Mouse (Mus musculus) CH12.LX (cell line): Measurements from ENCODE around the gene Wbp1l. TPM values are rescaled to one million over a fixed set of nuclear protein-coding genes. Genes with fewer than 3 reads are reported as not detected.

Experiments
- DNase-seq: peaks from one replicate; pipeline ENCODE4 v3.0.0-alpha.2; 2013; ENCODE audit errors: extremely low read depth
- H3K27ac ChIP-seq: 2 replicates; pipeline ENCODE4 v1.5.1; 2012; ENCODE audit warnings: low read depth, mild to moderate bottlenecking, control low read depth, moderate library complexity; ENCODE audit not compliant: insufficient read depth
- H3K27me3 ChIP-seq: replicated peaks from 2 replicates; pipeline ENCODE3; 2012; ENCODE audit warnings: inconsistent platforms
- H3K36me3 ChIP-seq, 2 experiments: replicated peaks in 1 of 2; 2 replicates each; pipeline versions ENCODE3 to v1.6.1; 2012; ENCODE audit warnings: inconsistent platforms in 1 of 2, low read length in 1 of 2, mild to moderate bottlenecking in 1 of 2, mixed read lengths in 1 of 2, moderate library complexity in 1 of 2; ENCODE audit not compliant: control insufficient read depth in 1 of 2, insufficient read depth in 1 of 2
- H3K4me1 ChIP-seq, 2 experiments: 2 replicates each; pipeline ENCODE4 v1.6.1; 2012; ENCODE audit warnings: inconsistent platforms in 1 of 2, moderate library complexity in 1 of 2; ENCODE audit not compliant: insufficient read depth in 2 of 2, control insufficient read depth in 1 of 2
- H3K4me2 ChIP-seq: 2 replicates; pipeline ENCODE4 v1.6.1; 2012; ENCODE audit warnings: low read depth, mild to moderate bottlenecking, control low read depth; ENCODE audit not compliant: poor library complexity, insufficient read depth, severe bottlenecking
- H3K4me3 ChIP-seq, 3 experiments: fragments of 150-350 bp in 1 of 3; sonication (generic) in 1 of 3; replicated peaks in 1 of 3; 2 replicates each; pipeline versions ENCODE3 to v1.5.1; 2011 to 2012; ENCODE audit warnings: low read depth in 2 of 3, low read length in 2 of 3, mild to moderate bottlenecking in 2 of 3, moderate library complexity in 2 of 3, control low read depth in 1 of 3, improper control_type of control experiment in 1 of 3, inconsistent platforms in 1 of 3, mixed read lengths in 1 of 3; ENCODE audit not compliant: poor library complexity in 1 of 3
- H3K79me2 ChIP-seq: replicated peaks from 2 replicates; pipeline ENCODE4 v1.6.1; 2012; ENCODE audit warnings: mild to moderate bottlenecking, moderate library complexity; ENCODE audit not compliant: control insufficient read depth, poor library complexity, insufficient read depth, severe bottlenecking; ENCODE audit errors: extremely low read depth
- H3K9ac ChIP-seq: 2 replicates; pipeline ENCODE4 v1.6.1; 2012; ENCODE audit warnings: low read depth, mild to moderate bottlenecking, control low read depth, moderate library complexity; ENCODE audit not compliant: insufficient read depth
- H3K9me3 ChIP-seq: replicated peaks from 2 replicates; pipeline ENCODE3; 2012; ENCODE audit warnings: low read length, inconsistent platforms, mixed read lengths
- BHLHE40 ChIP-seq: IDR thresholded peaks from 2 replicates; pipeline ENCODE4 v1.6.1; 2011; ENCODE audit warnings: mild to moderate bottlenecking, low read depth, low read length, improper control_type of control experiment
- CHD2 ChIP-seq: IDR thresholded peaks from 2 replicates; pipeline ENCODE4 v1.6.1; 2011; ENCODE audit warnings: low read length, improper control_type of control experiment
- CTCF ChIP-seq, 2 experiments: IDR thresholded peaks in 1 of 2; conservative IDR thresholded peaks in 1 of 2; 2 replicates each; pipeline ENCODE4 v1.5.1; 2011 to 2012; ENCODE audit warnings: low read depth in 2 of 2, low read length in 2 of 2, improper control_type of control experiment in 1 of 2, inconsistent platforms in 1 of 2, mild to moderate bottlenecking in 1 of 2, moderate library complexity in 1 of 2
- E2F4 ChIP-seq: IDR thresholded peaks from 2 replicates; pipeline ENCODE4 v1.6.1; 2011; ENCODE audit warnings: low read depth, low read length, improper control_type of control experiment; ENCODE audit not compliant: insufficient replicate concordance
- ELF1 ChIP-seq: IDR thresholded peaks from 2 replicates; pipeline ENCODE4 v1.6.1; 2014; ENCODE audit warnings: low read depth, mild to moderate bottlenecking, inconsistent platforms, low read length, improper control_type of control experiment
- EP300 ChIP-seq: IDR thresholded peaks from 2 replicates; pipeline ENCODE4 v1.6.1; 2011; ENCODE audit warnings: low read length, improper control_type of control experiment
- ETS1 ChIP-seq: conservative IDR thresholded peaks from 2 replicates; pipeline ENCODE4 v1.6.1; 2012; ENCODE audit warnings: low read depth, mild to moderate bottlenecking, inconsistent platforms, low read length, improper control_type of control experiment, moderate library complexity
- GABPA ChIP-seq: IDR thresholded peaks from 2 replicates; pipeline ENCODE4 v1.6.1; 2012; ENCODE audit warnings: low read depth, low read length, improper control_type of control experiment, inconsistent platforms; ENCODE audit not compliant: insufficient replicate concordance
- HCFC1 ChIP-seq: IDR thresholded peaks from 2 replicates; pipeline ENCODE4 v1.6.1; 2012; ENCODE audit warnings: low read depth, mild to moderate bottlenecking, inconsistent platforms, low read length, improper control_type of control experiment
- IRF4 ChIP-seq: IDR thresholded peaks from 2 replicates; pipeline ENCODE4 v1.6.1; 2014; ENCODE audit warnings: low read depth, mild to moderate bottlenecking, inconsistent platforms, low read length, improper control_type of control experiment
- JUND ChIP-seq: conservative IDR thresholded peaks from 2 replicates; pipeline ENCODE4 v1.6.1; 2011; ENCODE audit warnings: low read depth, low read length, improper control_type of control experiment
- KAT2A ChIP-seq: IDR thresholded peaks from 2 replicates; pipeline ENCODE4 v1.6.1; 2012; ENCODE audit warnings: low read length, improper control_type of control experiment, inconsistent platforms; ENCODE audit not compliant: insufficient replicate concordance
- MAFK ChIP-seq: IDR thresholded peaks from 2 replicates; pipeline ENCODE4 v1.6.1; 2011; ENCODE audit warnings: low read length, improper control_type of control experiment; ENCODE audit not compliant: insufficient replicate concordance
- MAX ChIP-seq: IDR thresholded peaks from 2 replicates; pipeline ENCODE4 v1.6.1; 2011; ENCODE audit warnings: low read length, improper control_type of control experiment
- MAZ ChIP-seq: IDR thresholded peaks from 2 replicates; pipeline ENCODE4 v1.6.1; 2012; ENCODE audit warnings: low read depth, mild to moderate bottlenecking, inconsistent platforms, low read length, improper control_type of control experiment, moderate library complexity
- MEF2A ChIP-seq: IDR thresholded peaks from 2 replicates; pipeline ENCODE4 v1.6.1; 2014; ENCODE audit warnings: low read depth, mild to moderate bottlenecking, inconsistent platforms, low read length, improper control_type of control experiment, borderline replicate concordance
- MYC ChIP-seq: IDR thresholded peaks from 2 replicates; pipeline ENCODE4 v1.6.1; 2011; ENCODE audit warnings: low read depth, mild to moderate bottlenecking, improper control_type of control experiment, low read length
- NELFE ChIP-seq: IDR thresholded peaks from 2 replicates; pipeline ENCODE4 v1.6.1; 2011; ENCODE audit warnings: low read depth, low read length, improper control_type of control experiment
- NRF1 ChIP-seq: IDR thresholded peaks from 2 replicates; pipeline ENCODE4 v1.6.1; 2014; ENCODE audit warnings: low read depth, mild to moderate bottlenecking, inconsistent platforms, low read length, improper control_type of control experiment, moderate library complexity
- PAX5 ChIP-seq: IDR thresholded peaks from 2 replicates; pipeline ENCODE4 v1.6.1; 2012; ENCODE audit warnings: low read length, inconsistent platforms, mixed read lengths
- POLR2A ChIP-seq: IDR thresholded peaks from 2 replicates; pipeline ENCODE4 v1.6.1; 2011; ENCODE audit warnings: low read depth, mild to moderate bottlenecking, improper control_type of control experiment, low read length
- POLR2AphosphoS2 ChIP-seq: IDR thresholded peaks from 2 replicates; pipeline ENCODE4 v1.6.1; 2011; ENCODE audit warnings: low read depth, low read length, improper control_type of control experiment
- RAD21 ChIP-seq: IDR thresholded peaks from 2 replicates; pipeline ENCODE4 v1.6.1; 2011; ENCODE audit warnings: low read depth, mild to moderate bottlenecking, low read length, improper control_type of control experiment, moderate library complexity
- RCOR1 ChIP-seq: conservative IDR thresholded peaks from 2 replicates; pipeline ENCODE4 v1.6.1; 2012; ENCODE audit warnings: low read depth, mild to moderate bottlenecking, inconsistent platforms, low read length, improper control_type of control experiment
- TBP ChIP-seq: conservative IDR thresholded peaks from 2 replicates; pipeline ENCODE4 v1.6.1; 2011; ENCODE audit warnings: low read depth, low read length, improper control_type of control experiment
- TCF12 ChIP-seq: IDR thresholded peaks from 2 replicates; pipeline ENCODE4 v1.6.1; 2014; ENCODE audit warnings: low read depth, mild to moderate bottlenecking, inconsistent platforms, low read length, improper control_type of control experiment
- UBTF ChIP-seq: IDR thresholded peaks from 2 replicates; pipeline ENCODE4 v1.6.1; 2012; ENCODE audit warnings: low read depth, mild to moderate bottlenecking, inconsistent platforms, low read length, improper control_type of control experiment, moderate library complexity
- USF1 ChIP-seq: IDR thresholded peaks from 2 replicates; pipeline ENCODE4 v1.6.1; 2014; ENCODE audit warnings: low read depth, mild to moderate bottlenecking, inconsistent platforms, low read length, improper control_type of control experiment
- USF2 ChIP-seq: conservative IDR thresholded peaks from 2 replicates; pipeline ENCODE4 v1.6.1; 2011; ENCODE audit warnings: low read depth, low read length, improper control_type of control experiment
- ZKSCAN1 ChIP-seq: IDR thresholded peaks from 2 replicates; pipeline ENCODE4 v1.6.1; 2012; ENCODE audit warnings: low read depth, inconsistent platforms, low read length, improper control_type of control experiment, borderline replicate concordance
- ZMIZ1 ChIP-seq: IDR thresholded peaks from 2 replicates; pipeline ENCODE4 v1.6.1; 2012; ENCODE audit warnings: low read depth, mild to moderate bottlenecking, inconsistent platforms, low read length, improper control_type of control experiment
- ZNF384 ChIP-seq: IDR thresholded peaks from 2 replicates; pipeline ENCODE4 v1.6.1; 2012; ENCODE audit warnings: low read depth, low read length, improper control_type of control experiment, inconsistent platforms
- dilution Hi-C: fragments of 300-500 bp; cut with MboI; formaldehyde crosslinking; loops from 2 replicates; pipeline ENCODE4 v1.14.3; 2020; ENCODE audit warnings: low sequenced_read_pairs; ENCODE audit not compliant: extremely low pct_unique_long_range_greater_than_20kb, extremely low pct_ligation_motif_present
- in situ Hi-C: fragments of 300-500 bp; cut with MboI; formaldehyde crosslinking; loops from 3 replicates; pipeline ENCODE4 v1.14.3; 2019; ENCODE audit warnings: low sequenced_read_pairs, low pct_ligation_motif_present, low pct_unique_long_range_greater_than_20kb, mixed read lengths
- polyA plus RNA-seq: library from polyadenylated mRNA; unstranded; fragments of >175 nt; gene quantifications from 2 replicates; pipeline ENCODE4 v1.2.1, GENCODE M21; 2012; ENCODE audit warnings: low read depth; ENCODE audit not compliant: insufficient read length
- total RNA-seq, 2 experiments: library from RNA; depleted of rRNA; stranded (reverse); fragments of 300-350 nt in 1 of 2; fragments of >200 nt in 1 of 2; gene quantifications; 2 replicates each; pipeline ENCODE4 v1.2.3; 2012 to 2014

The Wbp1l gene
- total and polyA plus RNA-seq, 3 experiments: 11.6 to 23.5 (median 17.4) TPM

- no peak for TF ChIP-seq HCFC1
- no peak for TF ChIP-seq CTCF (conservative IDR thresholded peaks at IDR 0.05 in 1 of 2, IDR thresholded peaks at IDR 0.05 in 1 of 2; ENCODE audit: low read depth in 2 of 2, low read length in 2 of 2)
- 0 out of 2 replicates have a peak, but pooled peaks have one; percentile 8 for TF ChIP-seq NRF1
- TF ChIP-seq TBP: 0 out of 2 replicates have a peak, but pooled peaks have one; percentile 42
- no peak for TF ChIP-seq JUND
- peak; percentile 24; the same call in 1 of the 2 replicates for TF ChIP-seq ELF1
- no peak for TF ChIP-seq USF2
- no peak for TF ChIP-seq MAZ
- TF ChIP-seq USF1: no peak
- TF ChIP-seq POLR2A: peak; percentile 67
- TF ChIP-seq BHLHE40: no peak
- peak; percentile 38 for TF ChIP-seq NELFE
- TF ChIP-seq, all 38 proteins: peak for 16
Observed at GRCm38 (mm10) chr19:46697840-46698517, 99.1 kb downstream of the Wbp1l start (continued).

GRCm38 (mm10) chr19:46699011-46699481, 100.2 kb downstream of the Wbp1l start:
- peak overlapping the region; percentile 51 for H3K9ac ChIP-seq
- dilution Hi-C loops: no loop called here
- in situ Hi-C loops: no loop called here
- peaks cover 5 to 49% of the 10 kb centered on the region in 2 experiments for H3K36me3 ChIP-seq
- H3K27ac ChIP-seq: peak overlapping the region; percentile 75
- peak overlapping the region; percentile 53 for H3K4me2 ChIP-seq
- DNase-seq: peak; percentile 83
- peaks cover 19 to 30% of the 10 kb centered on the region in 2 experiments for H3K4me1 ChIP-seq
- no peaks in the 10 kb centered on the region for H3K27me3 ChIP-seq
- peak overlapping the region; percentile 42 to 56 (median 54) for H3K4me3 ChIP-seq
- H3K9me3 ChIP-seq: peaks cover 8% of the 10 kb centered on the region
- H3K79me2 ChIP-seq: no peaks in the 10 kb centered on the region
- no peak for TF ChIP-seq PAX5
- no peak for TF ChIP-seq ZKSCAN1
- peak; percentile 76; the same call in 1 of the 2 replicates for TF ChIP-seq RCOR1
- no peak for TF ChIP-seq POLR2AphosphoS2
- TF ChIP-seq EP300: peak; percentile 64; the same call in 1 of the 2 replicates
- TF ChIP-seq MAZ: 0 out of 2 replicates have a peak, but pooled peaks have one; percentile 46
- no peak; the same call in 1 of the 2 replicates for TF ChIP-seq BHLHE40
- peak; percentile 64 for TF ChIP-seq ETS1
- peak; percentile 76 for TF ChIP-seq JUND
- no peak for TF ChIP-seq ZNF384
- no peak for TF ChIP-seq USF1
- no peak for TF ChIP-seq CTCF (conservative IDR thresholded peaks at IDR 0.05 in 1 of 2, IDR thresholded peaks at IDR 0.05 in 1 of 2; ENCODE audit: low read depth in 2 of 2, low read length in 2 of 2)
- TF ChIP-seq CHD2: peak; percentile 59; the same call in 1 of the 2 replicates
- peak; percentile 78 for TF ChIP-seq ZMIZ1
- peak; percentile 49 for TF ChIP-seq HCFC1
- peak; percentile 65 for TF ChIP-seq TCF12
- peak; percentile 55; the same call in 1 of the 2 replicates for TF ChIP-seq IRF4
- peak; percentile 59; the same call in 1 of the 2 replicates for TF ChIP-seq TBP
- TF ChIP-seq MAX: peak; percentile 84
- peak; percentile 98 for TF ChIP-seq MEF2A
- TF ChIP-seq GABPA: no peak
- TF ChIP-seq MAFK: 0 out of 2 replicates have a peak, but pooled peaks have one; percentile 55
- TF ChIP-seq MYC: peak; percentile 66; the same call in 1 of the 2 replicates
- TF ChIP-seq NELFE: peak; percentile 69
- TF ChIP-seq E2F4: no peak
- peak; percentile 69 for TF ChIP-seq POLR2A
- TF ChIP-seq UBTF: no peak
- TF ChIP-seq NRF1: peak; percentile 35; the same call in 1 of the 2 replicates
- no peak for TF ChIP-seq KAT2A
- no peak; the same call in none of the 2 replicates for TF ChIP-seq RAD21
- TF ChIP-seq ELF1: peak; percentile 81
